Comparison of ENCODE assay signal across 7 mouse cellular contexts in the genomic region with DNA sequence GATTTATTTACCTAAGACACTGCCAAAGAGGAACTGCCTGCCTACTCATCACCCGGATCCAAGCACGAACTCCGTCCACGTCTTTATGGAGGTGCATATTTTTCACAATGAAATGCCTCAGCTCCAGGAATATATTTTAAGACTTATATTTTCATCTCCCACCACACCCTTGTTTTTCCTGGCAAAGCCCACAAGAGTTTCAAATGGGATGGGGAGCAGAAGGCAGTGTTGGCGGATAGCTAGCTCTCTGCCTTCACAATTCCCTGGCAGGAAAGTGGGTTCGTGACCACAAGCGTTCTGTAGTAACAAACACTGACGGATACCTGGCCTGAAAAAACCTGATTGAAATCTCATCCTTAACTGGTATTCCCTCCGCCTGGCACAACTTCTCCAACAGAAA. TPM values are rescaled to one million over a fixed set of nuclear protein-coding genes. Genes with fewer than 3 reads are reported as not detected.
DNase-seq lines count a peak whose midpoint lies in the region; ATAC-seq and TF ChIP-seq lines count a peak whose summit lies in the region.

No protein-coding gene starts in this region.

- peak overlapping the region; percentile 88 for H3K9ac ChIP-seq in forebrain, embryonic 14.5 days (ENCODE audit: low read length)

- H3K79me2 ChIP-seq in myocyte (ENCODE audit: control insufficient read depth, insufficient read depth) = peaks cover 60% of the 10 kb centered on the region

- no peak for TF ChIP-seq CTCF in spleen, adult 2 months (IDR thresholded peaks at IDR 0.05; ENCODE audit: extremely low read depth, insufficient read depth, insufficient read length, insufficient replicate concordance)

- no peak for DNase-seq in spleen, adult 2 months (ENCODE audit: low read depth in 1 of 2, low spot score in 2 of 2)
- DNase-seq in spleen, postnatal 14 days (ENCODE audit: low spot score in 2 of 2) = no peak
- no peak for DNase-seq in forebrain, embryonic 14.5 days (ENCODE audit: low spot score)
- DNase-seq in kidney, postnatal 36 days = peak; percentile 11 to 19

- peak overlapping the region; percentile 31 for H3K4me3 ChIP-seq in spleen, adult 2 months (ENCODE audit: extremely low read depth, insufficient read depth, insufficient read length)
- peak overlapping the region; percentile 92 for H3K4me3 ChIP-seq in forebrain, embryonic 14.5 days (ENCODE audit: low read depth, low read length)
- H3K4me3 ChIP-seq in myocyte = peak overlapping the region; percentile 68

- peak overlapping the region; percentile 88 for H3K4me2 ChIP-seq in forebrain, embryonic 14.5 days (ENCODE audit: low read length)
- peak overlapping the region; percentile 77 for H3K4me2 ChIP-seq in myocyte (ENCODE audit: low read depth)

- no peaks in the 10 kb centered on the region; the same call in 1 of the 2 replicates for H3K4me1 ChIP-seq in spleen, adult 2 months (ENCODE audit: control insufficient read depth, insufficient read depth, insufficient read length)
- H3K4me1 ChIP-seq in forebrain, embryonic 14.5 days (ENCODE audit: control insufficient read depth, insufficient read depth, low read length) = peaks cover 30% of the 10 kb centered on the region

- peak overlapping the region; percentile 73 for H3ac ChIP-seq in myocyte (ENCODE audit: control insufficient read depth, insufficient read length)

- H3K9me3 ChIP-seq in forebrain, embryonic 14.5 days (replicated peaks; ENCODE audit: control insufficient read depth, low read length) = no peaks in the 10 kb centered on the region

- no peaks in the 10 kb centered on the region for H3K36me3 ChIP-seq in spleen, adult 2 months (ENCODE audit: control insufficient read depth, insufficient read depth, low read length)
- no peaks in the 10 kb centered on the region for H3K36me3 ChIP-seq in forebrain, embryonic 14.5 days (ENCODE audit: control insufficient read depth, insufficient read depth, low read length)
- H3K36me3 ChIP-seq in myocyte (ENCODE audit: control insufficient read depth, insufficient read depth) = no peaks in the 10 kb centered on the region

- no peak for ATAC-seq in forebrain, embryonic 14.5 days
- ATAC-seq in megakaryocyte progenitor cell, adult 5-6 weeks (replicated peaks; ENCODE audit: poor library complexity) = no peak
- no peak for ATAC-seq in erythroid progenitor cell, adult 5-6 weeks (replicated peaks; ENCODE audit: low FRiP score, poor library complexity, severe bottlenecking)

- TF ChIP-seq POLR2A in spleen, adult 2 months (IDR thresholded peaks at IDR 0.05; ENCODE audit: low read depth, low read length) = no peak
- TF ChIP-seq POLR2A in myocyte (IDR thresholded peaks at IDR 0.05; ENCODE audit: insufficient read length, low read depth) = no peak

- peak overlapping the region; percentile 36; the same call in 1 of the 2 replicates for H3K27ac ChIP-seq in spleen, adult 2 months (ENCODE audit: insufficient read depth, low read length)
- H3K27ac ChIP-seq in forebrain, embryonic 14.5 days (ENCODE audit: low read depth, low read length) = 0 out of 2 replicates have a peak overlapping the region, but pooled peaks have one; percentile 9

- no peaks in the 10 kb centered on the region; the same call in 1 of the 2 replicates for H3K27me3 ChIP-seq in spleen, adult 2 months (ENCODE audit: control insufficient read depth, insufficient read depth, low read length)
- H3K27me3 ChIP-seq in forebrain, embryonic 14.5 days (replicated peaks; ENCODE audit: control insufficient read depth, insufficient read depth, low read length) = no peaks in the 10 kb centered on the region
- H3K27me3 ChIP-seq in myocyte (ENCODE audit: control insufficient read depth, insufficient read depth, insufficient read length) = no peaks in the 10 kb centered on the region

- 71% methylated on average over 9 of the region's 9 CpGs for WGBS in spleen, adult 2 months
- WGBS in forebrain, embryonic 14.5 days = 63% methylated on average over 9 of the region's 9 CpGs

TF ChIP-seq in myocyte, 11 proteins besides CTCF, POLR2A, EP300 and RAD21:
- TF ChIP-seq TCF12 (IDR thresholded peaks at IDR 0.05; ENCODE audit: insufficient read depth, poor library complexity, severe bottlenecking) (no peak), TCF3 (IDR thresholded peaks at IDR 0.05; ENCODE audit: insufficient read length, low read depth) (no peak), MAX (IDR thresholded peaks at IDR 0.05; ENCODE audit: low read depth) (no peak), CEBPB (IDR thresholded peaks at IDR 0.05; ENCODE audit: insufficient read depth, poor library complexity, severe bottlenecking) (no peak), MYOG (IDR thresholded peaks at IDR 0.05; ENCODE audit: control insufficient read depth in 1 of 3, insufficient read depth in 1 of 3, insufficient read length in 2 of 3, low read depth in 2 of 3) (no peak), REST (IDR thresholded peaks at IDR 0.05; ENCODE audit: insufficient read depth, insufficient read length) (no peak), MYOD1 (IDR thresholded peaks at IDR 0.05; ENCODE audit: control insufficient read depth in 1 of 3, insufficient read length in 2 of 3, low read depth in 2 of 3) (no peak), USF1 (IDR thresholded peaks at IDR 0.05; ENCODE audit: low read depth) (no peak), POLR2AphosphoS2 (IDR thresholded peaks at IDR 0.05; ENCODE audit: insufficient read length, low read depth) (no peak), SRF (IDR thresholded peaks at IDR 0.05; ENCODE audit: control insufficient read depth, insufficient read length, low read depth) (no peak), E2F4 (IDR thresholded peaks at IDR 0.05; ENCODE audit: insufficient read depth) (no peak)

RNA-seq across cellular contexts. Expression of gene 2310022B05Rik, which starts 1.4 kb away (rescaled TPM):
- 31.6 and 40.7 TPM in 2 replicates for polyA plus RNA-seq in spleen, adult 2 months (2012; rRNA removed)
- polyA plus RNA-seq in forebrain, embryonic 14.5 days (2014; fragmentation: Nextera tagmentation; extraction: Ambion mirVana) = 30.6 and 32.4 TPM in 2 replicates
- 102 TPM for polyA plus RNA-seq in myocyte (2012; fragmentation: generic; extraction: Trizol)
- total RNA-seq in megakaryocyte progenitor cell, adult 5-6 weeks (2015) = 6.3 and 7.0 TPM in 2 replicates
- total RNA-seq in megakaryocyte progenitor cell, adult 5-6 weeks (2017) = 3.0 and 3.1 TPM in 2 replicates
- 38.6 and 42.8 TPM in 2 replicates for total RNA-seq in erythroid progenitor cell, adult 5-6 weeks (2015; ENCODE audit: low replicate concordance)
- 12.5 and 17.8 TPM in 2 replicates for total RNA-seq in erythroid progenitor cell, adult 5-6 weeks (2017; ENCODE audit: low replicate concordance)

Comparison
In these comparisons a context has a peak if more than half of its experiments do, and no peak if none do; other contexts are left out.
1. DNase-seq: peak in kidney, postnatal 36 days (2 of 2); none in spleen, adult 2 months (0 of 2), spleen, postnatal 14 days (0 of 2) and forebrain, embryonic 14.5 days (single experiment).
2. H3K4me3 ChIP-seq: peak in every context shown above with its lines; median percentile 92 in forebrain, embryonic 14.5 days; 68 in myocyte; 31 in spleen, adult 2 months.